Mouse (Mus musculus): ENCODE measurements around the gene Ap2b1. TPM values are rescaled to one million over a fixed set of nuclear protein-coding genes. Genes with fewer than 3 reads are reported as not detected.

Gene Ap2b1
- polyA plus RNA-seq, 1 experiment = 64.7 TPM

GRCm38 (mm10) chr11:83410510-83410909 is 111.7 kb downstream of the Ap2b1 start:
- Histone ChIP-seq H3K4me2 (ENCODE audit: low read depth) (no peak overlapping the region), H3K4me3 (no peak overlapping the region), H3K36me3 (ENCODE audit: control insufficient read depth, insufficient read depth) (no peaks in the 10 kb centered on the region), H3K79me2 (ENCODE audit: control insufficient read depth, insufficient read depth) (no peaks in the 10 kb centered on the region), H3K27me3 (ENCODE audit: control insufficient read depth, insufficient read depth, insufficient read length) (peaks cover 33% of the 10 kb centered on the region), H3ac (ENCODE audit: control insufficient read depth, insufficient read length) (no peak overlapping the region)
- TF ChIP-seq E2F4 (IDR thresholded peaks at IDR 0.05; ENCODE audit: insufficient read depth) = no peak
- TF ChIP-seq REST (IDR thresholded peaks at IDR 0.05; ENCODE audit: insufficient read depth, insufficient read length) = no peak
- no peak for TF ChIP-seq POLR2A (IDR thresholded peaks at IDR 0.05; ENCODE audit: insufficient read length, low read depth)
- no peak for TF ChIP-seq TCF3 (IDR thresholded peaks at IDR 0.05; ENCODE audit: insufficient read length, low read depth)
- no peak for TF ChIP-seq SRF (IDR thresholded peaks at IDR 0.05; ENCODE audit: control insufficient read depth, insufficient read length, low read depth)
- TF ChIP-seq MYOG (IDR thresholded peaks at IDR 0.05; ENCODE audit: control insufficient read depth in 1 of 3, insufficient read depth in 1 of 3, insufficient read length in 2 of 3, low read depth in 2 of 3) = no peak
- no peak for TF ChIP-seq USF1 (IDR thresholded peaks at IDR 0.05; ENCODE audit: low read depth)
- no peak for TF ChIP-seq TCF12 (IDR thresholded peaks at IDR 0.05; ENCODE audit: insufficient read depth, poor library complexity, severe bottlenecking)
- TF ChIP-seq MAX (IDR thresholded peaks at IDR 0.05; ENCODE audit: low read depth) = no peak
- TF ChIP-seq MYOD1 (IDR thresholded peaks at IDR 0.05; ENCODE audit: control insufficient read depth in 1 of 3, insufficient read length in 2 of 3, low read depth in 2 of 3) = no peak
- TF ChIP-seq POLR2AphosphoS2 (IDR thresholded peaks at IDR 0.05; ENCODE audit: insufficient read length, low read depth) = no peak
- TF ChIP-seq CEBPB (IDR thresholded peaks at IDR 0.05; ENCODE audit: insufficient read depth, poor library complexity, severe bottlenecking) = no peak

GRCm38 (mm10) chr11:83417080-83417479 is 118.3 kb downstream of the Ap2b1 start:
- Histone ChIP-seq H3K79me2 (ENCODE audit: control insufficient read depth, insufficient read depth) (no peaks in the 10 kb centered on the region), H3ac (ENCODE audit: control insufficient read depth, insufficient read length) (no peak overlapping the region), H3K27me3 (ENCODE audit: control insufficient read depth, insufficient read depth, insufficient read length) (peaks cover 22% of the 10 kb centered on the region), H3K4me3 (no peak overlapping the region), H3K4me2 (ENCODE audit: low read depth) (no peak overlapping the region), H3K36me3 (ENCODE audit: control insufficient read depth, insufficient read depth) (no peaks in the 10 kb centered on the region)
- peak; percentile 81 for TF ChIP-seq REST (IDR thresholded peaks at IDR 0.05; ENCODE audit: insufficient read depth, insufficient read length)
- no peak for TF ChIP-seq MYOD1 (IDR thresholded peaks at IDR 0.05; ENCODE audit: control insufficient read depth in 1 of 3, insufficient read length in 2 of 3, low read depth in 2 of 3)

- no peak overlapping the region for H3ac ChIP-seq (ENCODE audit: control insufficient read depth, insufficient read length)
- H3K4me2 ChIP-seq (ENCODE audit: low read depth) = no peak overlapping the region
- H3K4me3 ChIP-seq = no peak overlapping the region
- no peaks in the 10 kb centered on the region for H3K79me2 ChIP-seq (ENCODE audit: control insufficient read depth, insufficient read depth)
- H3K27me3 ChIP-seq (ENCODE audit: control insufficient read depth, insufficient read depth, insufficient read length) = peaks cover 16% of the 10 kb centered on the region
- no peaks in the 10 kb centered on the region for H3K36me3 ChIP-seq (ENCODE audit: control insufficient read depth, insufficient read depth)
- no peak for TF ChIP-seq MYOD1 (IDR thresholded peaks at IDR 0.05; ENCODE audit: control insufficient read depth in 1 of 3, insufficient read length in 2 of 3, low read depth in 2 of 3)
- no peak for TF ChIP-seq SRF (IDR thresholded peaks at IDR 0.05; ENCODE audit: control insufficient read depth, insufficient read length, low read depth)
- no peak for TF ChIP-seq REST (IDR thresholded peaks at IDR 0.05; ENCODE audit: insufficient read depth, insufficient read length)
Measured at GRCm38 (mm10) chr11:83417708-83418107, 118.9 kb downstream of the Ap2b1 start.

GRCm38 (mm10) chr11:83418566-83418965 is 119.7 kb downstream of the Ap2b1 start:
- Histone ChIP-seq H3K4me2 (ENCODE audit: low read depth) (no peak overlapping the region), H3K27me3 (ENCODE audit: control insufficient read depth, insufficient read depth, insufficient read length) (peaks cover 13% of the 10 kb centered on the region), H3K79me2 (ENCODE audit: control insufficient read depth, insufficient read depth) (no peaks in the 10 kb centered on the region), H3K36me3 (ENCODE audit: control insufficient read depth, insufficient read depth) (no peaks in the 10 kb centered on the region), H3ac (ENCODE audit: control insufficient read depth, insufficient read length) (no peak overlapping the region), H3K4me3 (no peak overlapping the region)
- TF ChIP-seq TCF3 (IDR thresholded peaks at IDR 0.05; ENCODE audit: insufficient read length, low read depth) (no peak), REST (IDR thresholded peaks at IDR 0.05; ENCODE audit: insufficient read depth, insufficient read length) (peak; percentile 3)

GRCm38 (mm10) chr11:83420338-83420737 is 121.5 kb downstream of the Ap2b1 start:
- no peaks in the 10 kb centered on the region for H3K36me3 ChIP-seq (ENCODE audit: control insufficient read depth, insufficient read depth)
- peaks cover 10% of the 10 kb centered on the region for H3K27me3 ChIP-seq (ENCODE audit: control insufficient read depth, insufficient read depth, insufficient read length)
- no peak overlapping the region for H3ac ChIP-seq (ENCODE audit: control insufficient read depth, insufficient read length)
- TF ChIP-seq MYOD1 (IDR thresholded peaks at IDR 0.05; ENCODE audit: control insufficient read depth in 1 of 3, insufficient read length in 2 of 3, low read depth in 2 of 3) (no peak), TCF12 (IDR thresholded peaks at IDR 0.05; ENCODE audit: insufficient read depth, poor library complexity, severe bottlenecking) (no peak)
- no peak overlapping the region for H3K4me3 ChIP-seq
- no peak overlapping the region for H3K4me2 ChIP-seq (ENCODE audit: low read depth)
- H3K79me2 ChIP-seq (ENCODE audit: control insufficient read depth, insufficient read depth) = no peaks in the 10 kb centered on the region

- Histone ChIP-seq H3K27me3 (ENCODE audit: control insufficient read depth, insufficient read depth, insufficient read length) (peaks cover 15% of the 10 kb centered on the region), H3K36me3 (ENCODE audit: control insufficient read depth, insufficient read depth) (no peaks in the 10 kb centered on the region), H3K79me2 (ENCODE audit: control insufficient read depth, insufficient read depth) (no peaks in the 10 kb centered on the region), H3K4me3 (no peak overlapping the region), H3K4me2 (ENCODE audit: low read depth) (no peak overlapping the region), H3ac (ENCODE audit: control insufficient read depth, insufficient read length) (no peak overlapping the region)
- TF ChIP-seq CEBPB (IDR thresholded peaks at IDR 0.05; ENCODE audit: insufficient read depth, poor library complexity, severe bottlenecking) = no peak
- peak; percentile 98 for TF ChIP-seq REST (IDR thresholded peaks at IDR 0.05; ENCODE audit: insufficient read depth, insufficient read length)
Measured at GRCm38 (mm10) chr11:83421305-83421704, 122.5 kb downstream of the Ap2b1 start.
